Mouse (Mus musculus) intestine, embryonic 15.5 days (tissue): ENCODE measurements around the gene Bbs9. TPM values are rescaled to one million over a fixed set of nuclear protein-coding genes. Genes with fewer than 3 reads are reported as not detected.

Source experiments
- ATAC-seq: fragments of 200-750 bp; cut with Nextera tagmentation; 2 replicates; pipeline ENCODE4 v1.8.0; 2017; ENCODE audit warnings: moderate TSS enrichment, moderate library complexity
- H3K27ac ChIP-seq: fragments of 300-500 bp; sonication (generic); 2 replicates; pipeline ENCODE4 v1.5.1; 2015; ENCODE audit warnings: mild to moderate bottlenecking, inconsistent platforms
- H3K27me3 ChIP-seq: fragments of 300-500 bp; sonication (generic); replicated peaks from 2 replicates; pipeline ENCODE4 v1.6.1; 2015; ENCODE audit warnings: inconsistent platforms
- H3K36me3 ChIP-seq: fragments of 300-500 bp; sonication (generic); 2 replicates; pipeline ENCODE4 v1.6.1; 2015; ENCODE audit warnings: inconsistent platforms
- H3K4me1 ChIP-seq: fragments of 300-500 bp; sonication (generic); replicated peaks from 2 replicates; pipeline ENCODE4 v1.6.1; 2015; ENCODE audit warnings: inconsistent platforms
- H3K4me2 ChIP-seq: fragments of 300-500 bp; sonication (generic); replicated peaks from 2 replicates; pipeline ENCODE4 v1.6.1; 2015; ENCODE audit warnings: mild to moderate bottlenecking, inconsistent platforms
- H3K4me3 ChIP-seq: fragments of 300-500 bp; sonication (generic); replicated peaks from 2 replicates; pipeline ENCODE4 v1.5.1; 2015; ENCODE audit warnings: inconsistent platforms
- H3K9ac ChIP-seq: fragments of 300-500 bp; sonication (generic); 2 replicates; pipeline ENCODE4 v1.6.1; 2015; ENCODE audit warnings: inconsistent platforms
- H3K9me3 ChIP-seq: fragments of 300-500 bp; sonication (generic); 2 replicates; pipeline ENCODE4 v1.6.1; 2016; ENCODE audit warnings: inconsistent platforms
- WGBS: fragments of 180-500 bp; shearing (Covaris S2); methylation state at CpG from one replicate; pipeline ENCODE4 v1.1.7; 2015; 5-methylcytosine and 5-hydroxymethylcytosine counted together
- polyA plus RNA-seq: library from polyadenylated mRNA; unstranded; fragments of >200 nt; fragmentation: Nextera tagmentation; extraction: Ambion mirVana; gene quantifications from 2 replicates; pipeline ENCODE4 v1.2.1, GENCODE M21; 2015

The Bbs9 gene
- polyA plus RNA-seq, 1 experiment from 2014 or later, result 13.1 TPM

GRCm38 (mm10) chr9:22758487-22758886 is 283.0 kb downstream of the Bbs9 start:
- Histone ChIP-seq H3K4me2 (no peak overlapping the region), H3K4me3 (no peak overlapping the region), H3K4me1 (no peaks in the 10 kb centered on the region), H3K9ac (no peak overlapping the region), H3K36me3 (no peaks in the 10 kb centered on the region), H3K27me3 (no peaks in the 10 kb centered on the region), H3K27ac (no peak overlapping the region), H3K9me3 (no peaks in the 10 kb centered on the region)
- no peak for ATAC-seq
- 65% methylated on average over 3 of the region's 3 CpGs for WGBS

- Histone ChIP-seq H3K4me3 (no peak overlapping the region), H3K27ac (no peak overlapping the region), H3K4me1 (no peaks in the 10 kb centered on the region), H3K9ac (no peak overlapping the region), H3K36me3 (no peaks in the 10 kb centered on the region), H3K9me3 (no peaks in the 10 kb centered on the region), H3K27me3 (no peaks in the 10 kb centered on the region), H3K4me2 (no peak overlapping the region)
- 68% methylated on average over 3 of the region's 3 CpGs for WGBS
- no peak for ATAC-seq
These were observed 283.7 kb downstream of the Bbs9 start for GRCm38 (mm10) chr9:22759241-22759640.

GRCm38 (mm10) chr9:22760376-22760775 is 284.9 kb downstream of the Bbs9 start:
- Histone ChIP-seq H3K4me2 (no peak overlapping the region), H3K27ac (no peak overlapping the region), H3K9ac (no peak overlapping the region), H3K9me3 (no peaks in the 10 kb centered on the region), H3K4me3 (no peak overlapping the region), H3K36me3 (no peaks in the 10 kb centered on the region), H3K4me1 (0 out of 2 replicates have a peak, but pooled peaks cover 2% of the 10 kb centered on the region), H3K27me3 (no peaks in the 10 kb centered on the region)
- 84% methylated on average over 4 of the region's 4 CpGs for WGBS
- no peak for ATAC-seq

- Histone ChIP-seq H3K4me2 (no peak overlapping the region), H3K4me3 (no peak overlapping the region), H3K27me3 (no peaks in the 10 kb centered on the region), H3K4me1 (0 out of 2 replicates have a peak, but pooled peaks cover 2% of the 10 kb centered on the region), H3K27ac (no peak overlapping the region), H3K9me3 (no peaks in the 10 kb centered on the region), H3K9ac (no peak overlapping the region), H3K36me3 (no peaks in the 10 kb centered on the region)
- WGBS, result 55% methylated on average over 8 of the region's 8 CpGs
- ATAC-seq, result no peak
These were observed 286.0 kb downstream of the Bbs9 start for GRCm38 (mm10) chr9:22761487-22761886.

GRCm38 (mm10) chr9:22765618-22766220 is 290.2 kb downstream of the Bbs9 start:
- H3K4me1 ChIP-seq, result 0 out of 2 replicates have a peak, but pooled peaks cover 2% of the 10 kb centered on the region
- no peak overlapping the region for H3K27ac ChIP-seq
- no peak overlapping the region for H3K4me2 ChIP-seq
- no peak overlapping the region for H3K9ac ChIP-seq
- H3K27me3 ChIP-seq, result no peaks in the 10 kb centered on the region
- H3K9me3 ChIP-seq, result no peaks in the 10 kb centered on the region
- H3K36me3 ChIP-seq, result no peaks in the 10 kb centered on the region
- H3K4me3 ChIP-seq, result no peak overlapping the region
- no peak for ATAC-seq
- WGBS, result 46% methylated on average over 4 of the region's 4 CpGs

GRCm38 (mm10) chr9:22767154-22767553 is 291.6 kb downstream of the Bbs9 start:
- H3K27ac ChIP-seq, result no peak overlapping the region
- no peak overlapping the region for H3K4me3 ChIP-seq
- 0 out of 2 replicates have a peak, but pooled peaks cover 2% of the 10 kb centered on the region for H3K4me1 ChIP-seq
- no peak overlapping the region for H3K9ac ChIP-seq
- no peaks in the 10 kb centered on the region for H3K27me3 ChIP-seq
- no peak for ATAC-seq
- no peak overlapping the region for H3K4me2 ChIP-seq
- WGBS, result 90% methylated on average over 5 of the region's 5 CpGs
- H3K36me3 ChIP-seq, result no peaks in the 10 kb centered on the region
- no peaks in the 10 kb centered on the region for H3K9me3 ChIP-seq

GRCm38 (mm10) chr9:22767860-22768259 is 292.3 kb downstream of the Bbs9 start:
- 49% methylated on average over 3 of the region's 3 CpGs for WGBS
- Histone ChIP-seq H3K4me1 (0 out of 2 replicates have a peak, but pooled peaks cover 2% of the 10 kb centered on the region), H3K9ac (no peak overlapping the region), H3K27ac (no peak overlapping the region), H3K4me3 (no peak overlapping the region), H3K36me3 (no peaks in the 10 kb centered on the region), H3K4me2 (no peak overlapping the region), H3K9me3 (no peaks in the 10 kb centered on the region), H3K27me3 (no peaks in the 10 kb centered on the region)
- no peak for ATAC-seq

GRCm38 (mm10) chr9:22771785-22772184 is 296.3 kb downstream of the Bbs9 start:
- no peaks in the 10 kb centered on the region for H3K4me1 ChIP-seq
- no peaks in the 10 kb centered on the region for H3K36me3 ChIP-seq
- no peaks in the 10 kb centered on the region for H3K27me3 ChIP-seq
- ATAC-seq, result no peak
- no peak overlapping the region for H3K4me3 ChIP-seq
- no peaks in the 10 kb centered on the region for H3K9me3 ChIP-seq
- H3K9ac ChIP-seq, result no peak overlapping the region
- no peak overlapping the region for H3K4me2 ChIP-seq
- 89% methylated on average over 3 of the region's 3 CpGs for WGBS
- H3K27ac ChIP-seq, result no peak overlapping the region

- Histone ChIP-seq H3K4me3 (no peak overlapping the region), H3K4me2 (no peak overlapping the region), H3K9ac (no peak overlapping the region), H3K27ac (no peak overlapping the region), H3K36me3 (no peaks in the 10 kb centered on the region), H3K4me1 (no peaks in the 10 kb centered on the region), H3K9me3 (no peaks in the 10 kb centered on the region), H3K27me3 (no peaks in the 10 kb centered on the region)
- no peak for ATAC-seq
- WGBS, result 83% methylated on average over 5 of the region's 5 CpGs
These were observed 300.9 kb downstream of the Bbs9 start for GRCm38 (mm10) chr9:22776246-22776961.

- ATAC-seq, result no peak
- Histone ChIP-seq H3K9ac (no peak overlapping the region), H3K4me1 (no peaks in the 10 kb centered on the region), H3K27me3 (no peaks in the 10 kb centered on the region), H3K4me2 (no peak overlapping the region), H3K4me3 (no peak overlapping the region), H3K9me3 (no peaks in the 10 kb centered on the region), H3K27ac (no peak overlapping the region), H3K36me3 (no peaks in the 10 kb centered on the region)
- WGBS, result 82% methylated on average over 7 of the region's 7 CpGs
These were observed 301.9 kb downstream of the Bbs9 start for GRCm38 (mm10) chr9:22777425-22777824.

GRCm38 (mm10) chr9:22779631-22780030 is 304.1 kb downstream of the Bbs9 start:
- ATAC-seq, result no peak
- no peak overlapping the region for H3K9ac ChIP-seq
- no peak overlapping the region for H3K4me2 ChIP-seq
- H3K9me3 ChIP-seq, result no peaks in the 10 kb centered on the region
- H3K4me1 ChIP-seq, result no peaks in the 10 kb centered on the region
- H3K36me3 ChIP-seq, result no peaks in the 10 kb centered on the region
- no peak overlapping the region for H3K4me3 ChIP-seq
- H3K27ac ChIP-seq, result no peak overlapping the region
- H3K27me3 ChIP-seq, result no peaks in the 10 kb centered on the region
- 88% methylated on average over 6 of the region's 6 CpGs for WGBS

GRCm38 (mm10) chr9:22786006-22786405 is 310.5 kb downstream of the Bbs9 start:
- H3K4me2 ChIP-seq, result no peak overlapping the region
- H3K36me3 ChIP-seq, result no peaks in the 10 kb centered on the region
- no peak for ATAC-seq
- H3K9me3 ChIP-seq, result no peaks in the 10 kb centered on the region
- no peak overlapping the region for H3K4me3 ChIP-seq
- H3K27me3 ChIP-seq, result no peaks in the 10 kb centered on the region
- H3K9ac ChIP-seq, result no peak overlapping the region
- H3K4me1 ChIP-seq, result no peaks in the 10 kb centered on the region
- WGBS, result 91% methylated on average over 4 of the region's 4 CpGs
- H3K27ac ChIP-seq, result no peak overlapping the region

GRCm38 (mm10) chr9:22788423-22788822 is 312.9 kb downstream of the Bbs9 start:
- no peak overlapping the region for H3K27ac ChIP-seq
- H3K36me3 ChIP-seq, result no peaks in the 10 kb centered on the region
- no peak for ATAC-seq
- no peak overlapping the region for H3K4me3 ChIP-seq
- H3K4me1 ChIP-seq, result no peaks in the 10 kb centered on the region
- no peak overlapping the region for H3K4me2 ChIP-seq
- H3K9ac ChIP-seq, result no peak overlapping the region
- 93% methylated on average over 4 of the region's 4 CpGs for WGBS
- H3K27me3 ChIP-seq, result no peaks in the 10 kb centered on the region
- H3K9me3 ChIP-seq, result no peaks in the 10 kb centered on the region
